Mouse (Mus musculus) neural tube, embryonic 14.5 days (tissue): ENCODE data around the gene Eef1akmt3. TPM values are rescaled to one million over a fixed set of nuclear protein-coding genes. Genes with fewer than 3 reads are reported as not detected.

ENCODE experiments used
- ATAC-seq: fragments of 200-750 bp; cut with Nextera tagmentation; 2 replicates; pipeline ENCODE4 v1.8.0; 2017; ENCODE audit warnings: low read depth, mild to moderate bottlenecking, moderate TSS enrichment, moderate library complexity
- H3K27ac ChIP-seq: fragments of 300-500 bp; sonication (generic); 2 replicates; pipeline ENCODE4 v1.5.1; 2014; ENCODE audit warnings: low read depth, mild to moderate bottlenecking, control low read depth, low read length, moderate library complexity, mixed read lengths
- H3K27me3 ChIP-seq: fragments of 300-500 bp; sonication (generic); 2 replicates; pipeline ENCODE4 v1.6.1; 2014; ENCODE audit warnings: low read length; ENCODE audit not compliant: control insufficient read depth, insufficient read depth
- H3K36me3 ChIP-seq: fragments of 300-500 bp; sonication (generic); 2 replicates; pipeline ENCODE4 v1.6.1; 2014; ENCODE audit warnings: low read length, mixed read lengths; ENCODE audit not compliant: control insufficient read depth, insufficient read depth
- H3K4me1 ChIP-seq: fragments of 300-500 bp; sonication (generic); 2 replicates; pipeline ENCODE4 v1.6.1; 2014; ENCODE audit warnings: low read length; ENCODE audit not compliant: control insufficient read depth, insufficient read depth
- H3K4me2 ChIP-seq: fragments of 300-500 bp; sonication (generic); 2 replicates; pipeline ENCODE4 v1.6.1; 2014; ENCODE audit warnings: mild to moderate bottlenecking, low read depth, low read length, control low read depth
- H3K4me3 ChIP-seq: fragments of 300-500 bp; sonication (generic); 2 replicates; pipeline ENCODE4 v1.5.1; 2014; ENCODE audit warnings: low read depth, low read length, control low read depth, mixed read lengths
- H3K9ac ChIP-seq: fragments of 300-500 bp; sonication (generic); replicated peaks from 2 replicates; pipeline ENCODE4 v1.6.1; 2014; ENCODE audit warnings: low read depth, mild to moderate bottlenecking, control low read depth, low read length, mixed read lengths
- H3K9me3 ChIP-seq: fragments of 300-500 bp; sonication (generic); 2 replicates; pipeline ENCODE4 v1.6.1; 2016; ENCODE audit warnings: low read length; ENCODE audit not compliant: control insufficient read depth
- WGBS: fragments of 180-500 bp; shearing (Covaris S2); extraction: QIAGEN DNeasy Blood & Tissue Kit; methylation state at CpG from one replicate; pipeline ENCODE4 v1.1.7; 2014; 5-methylcytosine and 5-hydroxymethylcytosine counted together
- polyA plus RNA-seq: library from polyadenylated mRNA; unstranded; fragments of >200 nt; fragmentation: Nextera tagmentation; extraction: Ambion mirVana; gene quantifications from 2 replicates; pipeline ENCODE4 v1.2.1, GENCODE M21; 2014

Eef1akmt3 gene
- polyA plus RNA-seq, 1 experiment from 2014 or later: 0.21 TPM

GRCm38 (mm10) chr10:127079665-127080391 lies 38.5 kb upstream of the Eef1akmt3 start:
- Histone ChIP-seq H3K4me3 (peak overlapping the region; percentile 80), H3K36me3 (peaks cover 10% of the 10 kb centered on the region; the same call in 1 of the 2 replicates), H3K27ac (peak overlapping the region; percentile 80), H3K4me1 (peaks cover 31% of the 10 kb centered on the region), H3K4me2 (peak overlapping the region; percentile 91), H3K27me3 (0 out of 2 replicates have a peak, but pooled peaks cover 8% of the 10 kb centered on the region), H3K9ac (peak overlapping the region; percentile 93), H3K9me3 (no peaks in the 10 kb centered on the region)
- 2% methylated on average over 28 of the region's 70 CpGs for WGBS
- 0 out of 2 replicates have a peak, but pooled peaks have one; percentile 10 for ATAC-seq

- Histone ChIP-seq H3K36me3 (0 out of 2 replicates have a peak, but pooled peaks cover 6% of the 10 kb centered on the region), H3K9ac (peak overlapping the region; percentile 93), H3K27ac (peak overlapping the region; percentile 80), H3K4me3 (peak overlapping the region; percentile 80), H3K9me3 (no peaks in the 10 kb centered on the region), H3K27me3 (0 out of 2 replicates have a peak, but pooled peaks cover 8% of the 10 kb centered on the region), H3K4me1 (peaks cover 31% of the 10 kb centered on the region), H3K4me2 (peak overlapping the region; percentile 91)
- WGBS: 2% methylated on average over 34 of the region's 49 CpGs
- ATAC-seq: peak; percentile 79
Measured at GRCm38 (mm10) chr10:127078677-127079575, 37.6 kb upstream of the Eef1akmt3 start.

- 3% methylated on average over 12 of the region's 12 CpGs for WGBS
- peak; percentile 42; the same call in 1 of the 2 replicates for ATAC-seq
- peak overlapping the region; percentile 24; the same call in 1 of the 2 replicates for H3K27ac ChIP-seq
- H3K4me2 ChIP-seq: peak overlapping the region; percentile 91
- H3K36me3 ChIP-seq: 0 out of 2 replicates have a peak, but pooled peaks cover under 1% of the 10 kb centered on the region
- H3K9me3 ChIP-seq: no peaks in the 10 kb centered on the region
- H3K27me3 ChIP-seq: 0 out of 2 replicates have a peak, but pooled peaks cover 7% of the 10 kb centered on the region
- 0 out of 2 replicates have a peak overlapping the region, but pooled peaks have one; percentile 17 for H3K9ac ChIP-seq
- H3K4me1 ChIP-seq: peaks cover 31% of the 10 kb centered on the region
- peak overlapping the region; percentile 80 for H3K4me3 ChIP-seq
Measured at GRCm38 (mm10) chr10:127078001-127078676, 36.8 kb upstream of the Eef1akmt3 start.

GRCm38 (mm10) chr10:127077515-127077914 lies 36.2 kb upstream of the Eef1akmt3 start:
- 4% methylated on average over 10 of the region's 10 CpGs for WGBS
- ATAC-seq: no peak
- Histone ChIP-seq H3K4me3 (peak overlapping the region; percentile 80), H3K4me2 (peak overlapping the region; percentile 91), H3K27me3 (0 out of 2 replicates have a peak, but pooled peaks cover 4% of the 10 kb centered on the region), H3K36me3 (no peaks in the 10 kb centered on the region), H3K27ac (peak overlapping the region; percentile 24; the same call in 1 of the 2 replicates), H3K4me1 (peaks cover 31% of the 10 kb centered on the region), H3K9ac (0 out of 2 replicates have a peak overlapping the region, but pooled peaks have one; percentile 17), H3K9me3 (no peaks in the 10 kb centered on the region)

GRCm38 (mm10) chr10:127076082-127076481 lies 34.8 kb upstream of the Eef1akmt3 start:
- ATAC-seq: no peak
- peaks cover 22% of the 10 kb centered on the region for H3K4me1 ChIP-seq
- no peaks in the 10 kb centered on the region for H3K36me3 ChIP-seq
- no peak overlapping the region for H3K27ac ChIP-seq
- no peaks in the 10 kb centered on the region for H3K9me3 ChIP-seq
- H3K4me3 ChIP-seq: no peak overlapping the region
- H3K27me3 ChIP-seq: 0 out of 2 replicates have a peak, but pooled peaks cover 4% of the 10 kb centered on the region
- H3K9ac ChIP-seq: no peak overlapping the region
- H3K4me2 ChIP-seq: no peak overlapping the region
- 29% methylated on average over 4 of the region's 4 CpGs for WGBS

GRCm38 (mm10) chr10:127075651-127076050 lies 34.3 kb upstream of the Eef1akmt3 start:
- Histone ChIP-seq H3K9me3 (no peaks in the 10 kb centered on the region), H3K4me1 (peaks cover 21% of the 10 kb centered on the region), H3K9ac (no peak overlapping the region), H3K4me3 (no peak overlapping the region), H3K27me3 (0 out of 2 replicates have a peak, but pooled peaks cover 4% of the 10 kb centered on the region), H3K27ac (no peak overlapping the region), H3K36me3 (no peaks in the 10 kb centered on the region), H3K4me2 (no peak overlapping the region)
- 85% methylated on average over 8 of the region's 8 CpGs for WGBS
- no peak for ATAC-seq

- H3K36me3 ChIP-seq: no peaks in the 10 kb centered on the region
- WGBS: 75% methylated on average over 9 of the region's 9 CpGs
- peaks cover 15% of the 10 kb centered on the region for H3K4me1 ChIP-seq
- H3K9me3 ChIP-seq: no peaks in the 10 kb centered on the region
- no peak within 1 kb of the TSS for H3K4me2 ChIP-seq
- H3K9ac ChIP-seq: no peak within 1 kb of the TSS
- ATAC-seq: no peak
- H3K27me3 ChIP-seq: 0 out of 2 replicates have a peak, but pooled peaks cover 4% of the 10 kb centered on the region
- H3K27ac ChIP-seq: no peak within 1 kb of the TSS
- H3K4me3 ChIP-seq: no peak within 1 kb of the TSS
Measured at GRCm38 (mm10) chr10:127075080-127075479, 33.8 kb upstream of the Eef1akmt3 start, which contains the start of gene Agap2. Gene Agap2, plus strand, starts transcription at chr10:127075284.

GRCm38 (mm10) chr10:127073981-127074380 lies 32.7 kb upstream of the Eef1akmt3 start:
- Histone ChIP-seq H3K9ac (no peak overlapping the region), H3K27me3 (no peaks in the 10 kb centered on the region), H3K4me3 (no peak overlapping the region), H3K27ac (no peak overlapping the region), H3K9me3 (no peaks in the 10 kb centered on the region), H3K4me1 (peaks cover 21% of the 10 kb centered on the region), H3K4me2 (no peak overlapping the region), H3K36me3 (no peaks in the 10 kb centered on the region)
- no peak for ATAC-seq
- 93% methylated on average over 1 of the region's 1 CpGs for WGBS
